Mouse (Mus musculus) lung, embryonic 14.5 days (tissue): ENCODE results near the gene Rdh5. TPM values are rescaled to one million over a fixed set of nuclear protein-coding genes. Genes with fewer than 3 reads are reported as not detected.
A peak's percentile ranks its signal among the peaks of the same experiment; 100 is the strongest.

ENCODE experiments used
- ATAC-seq: fragments of 200-750 bp; cut with Nextera tagmentation; 2 replicates; pipeline ENCODE4 v1.8.0; 2017; ENCODE audit warnings: mild to moderate bottlenecking, moderate TSS enrichment, moderate library complexity; ENCODE audit not compliant: insufficient read depth
- DNase-seq: peaks from one replicate; pipeline ENCODE4 v3.0.0-alpha.2; 2015
- H3K27ac ChIP-seq: fragments of 300-500 bp; sonication (generic); 2 replicates; pipeline ENCODE4 v1.5.1; 2014; ENCODE audit warnings: low read depth, mild to moderate bottlenecking, moderate library complexity
- H3K27me3 ChIP-seq: fragments of 300-500 bp; sonication (generic); 2 replicates; pipeline ENCODE4 v1.6.1; 2014; ENCODE audit warnings: low read length, control low read depth; ENCODE audit not compliant: insufficient read depth
- H3K36me3 ChIP-seq: fragments of 300-500 bp; sonication (generic); 2 replicates; pipeline ENCODE4 v1.6.1; 2014; ENCODE audit warnings: control low read depth; ENCODE audit not compliant: insufficient read depth
- H3K4me1 ChIP-seq: fragments of 300-500 bp; sonication (generic); 2 replicates; pipeline ENCODE4 v1.6.1; 2014; ENCODE audit warnings: antibody characterized with exemption, control low read depth; ENCODE audit not compliant: insufficient read depth
- H3K4me2 ChIP-seq: fragments of 300-500 bp; sonication (generic); 2 replicates; pipeline ENCODE4 v1.6.1; 2014; ENCODE audit warnings: mild to moderate bottlenecking
- H3K4me3 ChIP-seq: fragments of 300-500 bp; sonication (generic); 2 replicates; pipeline ENCODE4 v1.5.1; 2014; ENCODE audit warnings: low read depth, low read length
- H3K9ac ChIP-seq: fragments of 300-500 bp; sonication (generic); 2 replicates; pipeline ENCODE4 v1.6.1; 2014
- H3K9me3 ChIP-seq: fragments of 300-500 bp; sonication (generic); 2 replicates; pipeline ENCODE4 v1.6.1; 2016; ENCODE audit warnings: low read depth, low read length, control low read depth
- CTCF ChIP-seq: IDR thresholded peaks from 2 replicates; pipeline ENCODE4 v1.5.1; 2016; ENCODE audit warnings: antibody characterized with exemption, low read depth
- WGBS: fragments of 180-500 bp; shearing (Covaris S2); extraction: QIAGEN DNeasy Blood & Tissue Kit; methylation state at CpG from one replicate; pipeline ENCODE4 v1.1.7; 2014; 5-methylcytosine and 5-hydroxymethylcytosine counted together
- polyA plus RNA-seq: library from polyadenylated mRNA; unstranded; fragments of >200 nt; fragmentation: Nextera tagmentation; extraction: Ambion mirVana; gene quantifications from 2 replicates; pipeline ENCODE4 v1.2.1, GENCODE M21; 2014

The Rdh5 gene
- polyA plus RNA-seq, 1 experiment from 2014 or later, result 12.5 TPM

DNA sequence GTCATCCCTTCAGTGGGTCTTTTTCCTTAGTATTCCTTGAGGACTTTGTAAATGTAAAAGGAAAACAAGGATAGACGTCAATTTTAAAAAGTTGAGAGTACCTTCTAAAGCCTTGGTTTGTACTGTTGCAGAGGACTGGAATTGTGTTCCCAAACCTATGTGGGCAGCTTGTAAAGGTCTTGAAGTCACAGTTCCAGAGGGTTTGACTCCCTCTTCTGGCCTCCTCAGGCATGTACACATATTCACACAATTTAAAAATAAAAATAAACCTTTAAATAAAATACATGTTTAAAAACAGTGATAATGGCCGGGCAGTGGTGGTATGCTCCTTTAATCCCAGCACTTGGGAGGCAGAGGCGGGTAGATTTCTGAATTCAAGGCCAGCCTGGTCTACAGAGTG, 56.6 kb downstream of the Rdh5 start:
- Histone ChIP-seq H3K27ac (no peak overlapping the region), H3K27me3 (no peaks in the 10 kb centered on the region), H3K4me3 (no peak overlapping the region), H3K4me1 (no peaks in the 10 kb centered on the region), H3K4me2 (no peak overlapping the region), H3K9ac (no peak overlapping the region), H3K36me3 (peaks cover 50% of the 10 kb centered on the region), H3K9me3 (no peaks in the 10 kb centered on the region)
- 81% methylated on average over 3 of the region's 3 CpGs for WGBS
- no peak for ATAC-seq
- peak; percentile 18 for DNase-seq
- TF ChIP-seq CTCF, result peak; percentile 29; the same call in 1 of the 2 replicates

Other genes starting within 250 kb of the Rdh5 start
- 9.3 and 9.8 TPM in 2 replicates for gene Suox, start 248.8 kb downstream of the Rdh5 start, polyA plus RNA-seq
- 63.6 and 66.8 TPM in 2 replicates for gene Rab5b, start 226.6 kb downstream of the Rdh5 start, polyA plus RNA-seq
- 1.4 TPM in 2 replicates for gene Pmel, start 218.7 kb downstream of the Rdh5 start, polyA plus RNA-seq
- gene Cdk2, start 217.9 kb downstream of the Rdh5 start, polyA plus RNA-seq, result 105 and 109 TPM in 2 replicates
- gene Dgka, start 178.0 kb downstream of the Rdh5 start, polyA plus RNA-seq, result 6.9 and 7.0 TPM in 2 replicates
- 37.4 and 39.1 TPM in 2 replicates for gene Pym1, start 175.0 kb downstream of the Rdh5 start, polyA plus RNA-seq
- 1.5 and 2.1 TPM in 2 replicates for gene Mmp19, start 132.0 kb downstream of the Rdh5 start, polyA plus RNA-seq
- gene Dnajc14, start 118.8 kb downstream of the Rdh5 start, polyA plus RNA-seq, result 34.9 and 38.2 TPM in 2 replicates
- gene Tmem198b, start 118.5 kb downstream of the Rdh5 start, polyA plus RNA-seq, result 12.1 and 15.1 TPM in 2 replicates
- gene Sarnp, start 105.6 kb downstream of the Rdh5 start, polyA plus RNA-seq, result 223 and 227 TPM in 2 replicates
- gene Ormdl2, start 101.2 kb downstream of the Rdh5 start, polyA plus RNA-seq, result 55.8 and 63.9 TPM in 2 replicates
- gene Gdf11, start 31.2 kb downstream of the Rdh5 start, polyA plus RNA-seq, result 3.5 and 4.5 TPM in 2 replicates
- gene Cd63, start 21.9 kb downstream of the Rdh5 start, polyA plus RNA-seq, result 458 and 459 TPM in 2 replicates
- gene Bloc1s1, start 1.1 kb upstream of the Rdh5 start, polyA plus RNA-seq, result 175 and 180 TPM in 2 replicates
- gene Itga7, start 10.9 kb upstream of the Rdh5 start, polyA plus RNA-seq, result 1.5 and 2.1 TPM in 2 replicates
- not detected in 2 replicates for gene Mettl7b, start 38.1 kb upstream of the Rdh5 start, polyA plus RNA-seq
- gene Olfr9, start 66.5 kb upstream of the Rdh5 start, polyA plus RNA-seq, result not detected in 2 replicates
- gene Olfr763, start 87.9 kb upstream of the Rdh5 start, polyA plus RNA-seq, result not detected in 2 replicates
- not detected in 2 replicates for gene Olfr764-ps1, start 117.0 kb upstream of the Rdh5 start, polyA plus RNA-seq
- not detected in 2 replicates for gene Olfr765, start 127.1 kb upstream of the Rdh5 start, polyA plus RNA-seq
- gene Olfr766-ps1, start 146.1 kb upstream of the Rdh5 start, polyA plus RNA-seq, result not detected in 2 replicates
- gene Olfr767, start 160.0 kb upstream of the Rdh5 start, polyA plus RNA-seq, result not detected in 2 replicates
- gene Olfr768, start 176.5 kb upstream of the Rdh5 start, polyA plus RNA-seq, result not detected in 2 replicates
- gene Olfr769, start 195.0 kb upstream of the Rdh5 start, polyA plus RNA-seq, result not detected in 2 replicates
- not detected in 2 replicates for gene Olfr770, start 216.1 kb upstream of the Rdh5 start, polyA plus RNA-seq
- not detected in 2 replicates for gene Olfr771, start 241.9 kb upstream of the Rdh5 start, polyA plus RNA-seq